Mouse (Mus musculus): ENCODE data around the gene Cacna2d1. TPM values are rescaled to one million over a fixed set of nuclear protein-coding genes. Genes with fewer than 3 reads are reported as not detected.

Cacna2d1 gene
- polyA plus RNA-seq, 1 experiment from 2014 or later: 0.25 TPM

GRCm38 (mm10) chr5:16135986-16136385, 201.5 kb downstream of the Cacna2d1 start:
- Histone ChIP-seq H3K9ac (replicated peaks) (no peak overlapping the region), H3K27me3 (ENCODE audit: insufficient read depth, low read length) (no peaks in the 10 kb centered on the region), H3K4me3 (ENCODE audit: low read depth, low read length) (no peak overlapping the region), H3K36me3 (replicated peaks; ENCODE audit: insufficient read depth, low read length) (no peaks in the 10 kb centered on the region), H3K27ac (ENCODE audit: low read depth) (no peak overlapping the region), H3K9me3 (ENCODE audit: low read length) (no peaks in the 10 kb centered on the region), H3K4me2 (ENCODE audit: low read depth, low read length) (no peak overlapping the region), H3K4me1 (ENCODE audit: insufficient read depth) (no peaks in the 10 kb centered on the region)
- WGBS (ENCODE audit: insufficient replicate concordance): 61% methylated on average over 3 of the region's 3 CpGs
- TF ChIP-seq EP300 (IDR thresholded peaks at IDR 0.05; ENCODE audit: low read depth) (no peak), CTCF (IDR thresholded peaks at IDR 0.05; ENCODE audit: low read depth) (no peak)
- no peak for ATAC-seq
- DNase-seq: no peak

GRCm38 (mm10) chr5:16136839-16137238, 202.3 kb downstream of the Cacna2d1 start:
- H3K4me3 ChIP-seq (ENCODE audit: low read depth, low read length): no peak overlapping the region
- no peak for DNase-seq
- 70% methylated on average over 2 of the region's 2 CpGs for WGBS (ENCODE audit: insufficient replicate concordance)
- no peaks in the 10 kb centered on the region for H3K27me3 ChIP-seq (ENCODE audit: insufficient read depth, low read length)
- no peak for ATAC-seq
- no peaks in the 10 kb centered on the region for H3K9me3 ChIP-seq (ENCODE audit: low read length)
- no peaks in the 10 kb centered on the region for H3K36me3 ChIP-seq (replicated peaks; ENCODE audit: insufficient read depth, low read length)
- H3K4me2 ChIP-seq (ENCODE audit: low read depth, low read length): no peak overlapping the region
- no peak overlapping the region for H3K9ac ChIP-seq (replicated peaks)
- no peak overlapping the region for H3K27ac ChIP-seq (ENCODE audit: low read depth)
- no peak for TF ChIP-seq CTCF (IDR thresholded peaks at IDR 0.05; ENCODE audit: low read depth)
- no peak for TF ChIP-seq EP300 (IDR thresholded peaks at IDR 0.05; ENCODE audit: low read depth)
- no peaks in the 10 kb centered on the region for H3K4me1 ChIP-seq (ENCODE audit: insufficient read depth)

DNA sequence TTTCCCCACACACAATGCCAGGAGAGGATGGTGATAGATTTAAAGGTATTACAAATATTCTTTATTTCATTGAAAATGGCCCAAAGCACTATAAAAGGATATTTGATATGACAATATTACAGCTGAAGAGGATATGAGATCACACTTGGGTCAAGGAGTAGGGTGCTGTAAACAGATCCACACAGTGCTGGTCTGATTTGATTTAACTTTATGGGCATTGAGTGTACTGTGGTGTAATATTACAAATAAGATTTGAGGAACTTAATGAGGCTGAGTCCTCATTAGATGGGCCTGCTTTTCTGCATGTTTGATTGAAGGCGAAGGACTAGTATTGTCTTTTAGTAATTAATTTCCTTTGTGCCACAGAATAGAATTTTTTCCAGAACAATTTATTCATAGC, 212.1 kb downstream of the Cacna2d1 start:
- no peaks in the 10 kb centered on the region for H3K9me3 ChIP-seq (ENCODE audit: low read length)
- no peak overlapping the region for H3K9ac ChIP-seq (replicated peaks)
- no peak overlapping the region for H3K27ac ChIP-seq (ENCODE audit: low read depth)
- H3K27me3 ChIP-seq (ENCODE audit: insufficient read depth, low read length): no peaks in the 10 kb centered on the region
- no peak overlapping the region for H3K4me3 ChIP-seq (ENCODE audit: low read depth, low read length)
- no peak overlapping the region for H3K4me2 ChIP-seq (ENCODE audit: low read depth, low read length)
- no peak for DNase-seq
- no peak for TF ChIP-seq EP300 (IDR thresholded peaks at IDR 0.05; ENCODE audit: low read depth)
- no peak for TF ChIP-seq CTCF (IDR thresholded peaks at IDR 0.05; ENCODE audit: low read depth)
- H3K4me1 ChIP-seq (ENCODE audit: insufficient read depth): no peaks in the 10 kb centered on the region
- 84% methylated on average over 1 of the region's 1 CpGs for WGBS (ENCODE audit: insufficient replicate concordance)
- no peaks in the 10 kb centered on the region for H3K36me3 ChIP-seq (replicated peaks; ENCODE audit: insufficient read depth, low read length)
- no peak for ATAC-seq

DNA sequence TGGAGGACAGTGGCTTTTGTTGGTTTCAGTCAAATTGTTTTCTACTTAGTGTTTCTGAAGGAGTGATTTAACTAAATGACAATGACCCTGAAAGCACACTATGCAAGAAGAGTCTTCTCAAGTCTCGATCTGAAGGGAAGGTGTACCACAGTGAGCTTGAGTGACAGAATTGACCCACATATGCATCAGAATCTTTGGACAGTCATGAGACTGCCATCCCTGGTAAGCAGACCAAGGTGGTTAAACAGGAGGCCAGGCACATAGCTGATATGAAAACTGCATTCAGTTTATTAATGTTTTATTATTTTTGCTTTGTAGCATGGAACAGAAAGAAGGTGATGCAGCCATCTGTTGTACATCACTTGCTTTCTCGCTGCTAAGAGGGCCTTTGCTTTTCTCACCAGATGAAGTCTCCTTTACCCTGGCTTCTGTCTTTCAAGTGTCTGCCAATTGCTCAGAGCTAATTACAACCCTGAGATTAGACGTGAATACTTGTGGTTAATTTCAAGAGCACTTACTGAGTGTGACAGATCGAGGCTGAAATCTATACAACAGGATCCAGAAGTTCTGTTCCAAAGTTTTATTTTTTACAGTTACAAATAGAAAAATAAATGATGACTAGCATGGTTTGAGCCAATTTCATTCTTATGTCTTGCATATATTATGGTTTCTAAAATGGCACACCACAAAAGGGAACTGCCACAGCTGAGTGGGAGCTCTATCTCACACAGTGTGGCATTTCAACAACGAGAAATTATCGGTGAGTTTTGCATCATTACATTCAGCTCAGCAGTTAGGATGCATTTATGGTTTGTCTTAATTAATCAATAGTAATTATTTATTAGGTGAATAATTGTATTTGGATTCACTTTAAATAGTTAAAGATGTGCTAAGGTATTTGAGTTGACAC, 221.1 kb downstream of the Cacna2d1 start:
- Histone ChIP-seq H3K4me3 (ENCODE audit: low read depth, low read length) (no peak overlapping the region), H3K27ac (ENCODE audit: low read depth) (no peak overlapping the region), H3K4me2 (ENCODE audit: low read depth, low read length) (no peak overlapping the region), H3K27me3 (ENCODE audit: insufficient read depth, low read length) (no peaks in the 10 kb centered on the region), H3K36me3 (replicated peaks; ENCODE audit: insufficient read depth, low read length) (no peaks in the 10 kb centered on the region), H3K9me3 (ENCODE audit: low read length) (no peaks in the 10 kb centered on the region), H3K4me1 (ENCODE audit: insufficient read depth) (no peaks in the 10 kb centered on the region), H3K9ac (replicated peaks) (no peak overlapping the region)
- WGBS (ENCODE audit: insufficient replicate concordance): 64% methylated on average over 6 of the region's 6 CpGs
- ATAC-seq: no peak
- no peak for TF ChIP-seq CTCF (IDR thresholded peaks at IDR 0.05; ENCODE audit: low read depth)
- TF ChIP-seq EP300 (IDR thresholded peaks at IDR 0.05; ENCODE audit: low read depth): no peak
- DNase-seq: no peak

DNA sequence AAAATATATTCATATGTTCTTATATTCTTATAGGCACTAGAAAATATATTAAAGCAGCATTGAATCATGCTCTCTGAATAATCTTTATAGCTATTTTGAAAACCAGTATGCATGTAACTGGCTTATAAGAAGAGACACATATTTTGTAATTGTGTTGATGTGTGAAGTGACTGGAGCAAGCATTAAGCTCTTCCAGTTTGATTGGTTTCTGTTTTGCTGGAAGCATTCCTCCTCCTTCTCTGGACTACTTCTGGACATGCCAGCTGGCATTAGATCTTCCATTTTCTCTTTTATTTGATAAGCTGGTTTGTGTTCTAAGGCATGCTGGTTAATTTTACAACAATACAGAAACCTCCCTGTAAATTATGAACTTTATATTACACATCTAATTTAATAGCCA, 228.8 kb downstream of the Cacna2d1 start:
- Histone ChIP-seq H3K36me3 (replicated peaks; ENCODE audit: insufficient read depth, low read length) (no peaks in the 10 kb centered on the region), H3K9ac (replicated peaks) (no peak overlapping the region), H3K4me2 (ENCODE audit: low read depth, low read length) (no peak overlapping the region), H3K4me3 (ENCODE audit: low read depth, low read length) (no peak overlapping the region), H3K27ac (ENCODE audit: low read depth) (no peak overlapping the region), H3K27me3 (ENCODE audit: insufficient read depth, low read length) (no peaks in the 10 kb centered on the region), H3K4me1 (ENCODE audit: insufficient read depth) (no peaks in the 10 kb centered on the region), H3K9me3 (ENCODE audit: low read length) (no peaks in the 10 kb centered on the region)
- no peak for ATAC-seq
- no peak for TF ChIP-seq EP300 (IDR thresholded peaks at IDR 0.05; ENCODE audit: low read depth)
- DNase-seq: no peak

- no peaks in the 10 kb centered on the region for H3K4me1 ChIP-seq (ENCODE audit: insufficient read depth)
- H3K4me3 ChIP-seq (ENCODE audit: low read depth, low read length): no peak overlapping the region
- no peak overlapping the region for H3K27ac ChIP-seq (ENCODE audit: low read depth)
- WGBS (ENCODE audit: insufficient replicate concordance): 69% methylated on average over 12 of the region's 12 CpGs
- H3K27me3 ChIP-seq (ENCODE audit: insufficient read depth, low read length): no peaks in the 10 kb centered on the region
- H3K4me2 ChIP-seq (ENCODE audit: low read depth, low read length): no peak overlapping the region
- no peak overlapping the region for H3K9ac ChIP-seq (replicated peaks)
- no peak for TF ChIP-seq EP300 (IDR thresholded peaks at IDR 0.05; ENCODE audit: low read depth)
- no peak for TF ChIP-seq CTCF (IDR thresholded peaks at IDR 0.05; ENCODE audit: low read depth)
- DNase-seq (no peak), ATAC-seq (no peak)
- H3K9me3 ChIP-seq (ENCODE audit: low read length): no peaks in the 10 kb centered on the region
- no peaks in the 10 kb centered on the region for H3K36me3 ChIP-seq (replicated peaks; ENCODE audit: insufficient read depth, low read length)
Observed at GRCm38 (mm10) chr5:16166117-16166867, 231.8 kb downstream of the Cacna2d1 start.
